Mouse (Mus musculus) liver, postnatal 0 days (tissue): ENCODE measurements at regions not wholly inside any gene's neighbourhood (a gene's known extent, or its start where the extent isn't known, plus 50 kb on each side); places are given as distances from the start of the nearest gene placed in this dataset.

Source experiments
- CTCF ChIP-seq: sonication (generic); IDR thresholded peaks from 2 replicates; pipeline ENCODE4 v1.5.1; 2016; ENCODE audit warnings: antibody characterized with exemption, low read depth
- EP300 ChIP-seq: IDR thresholded peaks from 2 replicates; pipeline ENCODE4 v1.6.1; 2016; ENCODE audit warnings: antibody characterized with exemption, low read depth, mild to moderate bottlenecking

GRCm38 (mm10) chr14:25106451-25106850 is 352.5 kb upstream of the Zmiz1 start:
- no peak for TF ChIP-seq CTCF
- no peak for TF ChIP-seq EP300
